Mouse (Mus musculus) megakaryocyte, adult 5-6 weeks (primary cell): ENCODE results near the gene Actr3. TPM values are rescaled to one million over a fixed set of nuclear protein-coding genes. Genes with fewer than 3 reads are reported as not detected.
A peak's percentile ranks its signal among the peaks of the same experiment; 100 is the strongest.

Source experiments
- ATAC-seq: 2 replicates; pipeline ENCODE4 v1.8.0; 2016; ENCODE audit warnings: mild to moderate bottlenecking, inconsistent platforms; ENCODE audit not compliant: poor library complexity, severe bottlenecking
- total RNA-seq, 2 experiments: library from RNA; stranded (forward) in 1 of 2; stranded (reverse) in 1 of 2; fragments of 153-499, 151-499 nt in 1 of 2; fragments of 221-1000, 200-1000 nt in 1 of 2; gene quantifications; 2 replicates each; pipeline versions ENCODE4 v1.2.3 to v1.2.4; 2015 to 2017

The Actr3 gene
- 1,201 and 1,297 TPM in 2 replicates for total RNA-seq (2015)
- total RNA-seq (2017): 1,894 and 2,105 TPM in 2 replicates

DNA sequence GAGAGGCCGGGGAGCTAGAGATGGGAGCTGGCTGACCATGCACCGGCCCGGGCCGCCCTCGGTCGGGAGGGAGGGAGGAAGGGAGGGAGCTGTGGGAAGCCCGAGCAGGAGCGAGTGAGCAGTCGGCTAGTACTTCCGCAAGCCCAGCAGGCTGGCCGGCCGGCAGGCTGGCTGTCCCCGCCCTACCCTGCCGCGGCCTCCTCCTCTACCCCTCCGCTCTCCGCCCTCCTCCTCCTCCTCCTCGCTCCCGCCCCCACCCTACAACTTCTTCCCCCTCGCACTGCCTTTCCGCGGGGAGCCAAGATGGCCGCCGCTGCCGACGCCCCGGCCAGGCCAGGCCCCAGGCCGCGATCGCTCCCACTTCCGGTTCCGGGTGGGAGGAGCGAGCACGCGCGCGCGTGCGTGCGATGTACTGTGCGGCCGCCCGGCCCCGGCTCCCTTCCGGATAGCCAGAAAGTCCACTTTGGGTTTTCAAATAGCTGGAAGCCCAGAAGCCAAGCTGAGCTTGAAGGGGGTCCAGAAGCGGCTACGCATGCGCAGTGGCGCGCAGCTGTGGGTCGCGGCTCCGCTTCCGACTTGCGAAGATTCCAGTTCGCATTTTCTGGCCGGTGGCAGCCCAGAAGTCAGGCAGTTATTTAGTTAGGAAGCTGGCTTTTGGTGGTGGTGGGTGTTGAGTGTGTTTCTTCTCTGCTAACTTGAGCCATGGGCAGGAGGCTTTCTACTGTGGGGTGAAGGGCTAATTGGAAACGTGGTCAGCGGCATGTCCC, at the start of gene Actr3:
Gene Actr3, minus strand, starts transcription at position 359 of the 767 bp plus-strand sequence.
- ATAC-seq: peak; percentile 71

DNA sequence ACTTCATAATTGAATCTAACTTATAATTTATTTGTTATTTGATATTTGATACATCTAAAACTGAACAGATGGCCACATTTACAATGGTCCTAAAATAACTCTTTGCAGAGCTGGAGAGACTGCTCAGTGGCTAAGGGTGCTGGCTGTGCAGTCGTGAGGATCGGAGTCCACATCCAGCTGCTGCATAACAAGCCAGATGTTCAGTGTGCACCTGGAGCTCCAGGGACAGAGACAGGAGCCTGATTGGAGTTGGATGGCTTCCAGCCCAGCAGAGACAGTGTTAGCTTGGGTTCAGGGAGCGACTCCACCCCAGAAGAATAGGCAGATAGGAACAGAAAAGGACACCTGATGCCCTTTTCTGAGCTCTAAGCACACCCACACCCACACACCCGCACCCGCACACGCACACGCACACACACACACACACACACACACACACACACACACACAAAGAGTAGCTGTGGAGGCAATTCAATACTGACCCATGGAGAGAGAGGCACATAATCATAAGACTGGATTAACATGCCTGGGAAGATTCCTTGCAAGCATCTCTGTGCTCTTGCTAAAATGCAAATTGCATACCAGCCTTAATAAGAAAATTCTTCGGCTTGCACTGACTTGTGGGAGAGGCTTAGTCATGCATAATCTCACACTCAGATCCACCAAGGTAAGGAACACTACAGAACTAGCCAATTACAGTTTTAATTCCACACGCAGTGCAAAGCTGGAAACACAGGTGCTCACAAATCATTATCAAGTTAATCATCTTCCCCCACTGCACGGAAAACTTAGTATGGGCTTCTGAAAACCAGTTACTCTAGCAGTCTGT, 47.1 kb upstream of the Actr3 start:
- ATAC-seq: no peak

DNA sequence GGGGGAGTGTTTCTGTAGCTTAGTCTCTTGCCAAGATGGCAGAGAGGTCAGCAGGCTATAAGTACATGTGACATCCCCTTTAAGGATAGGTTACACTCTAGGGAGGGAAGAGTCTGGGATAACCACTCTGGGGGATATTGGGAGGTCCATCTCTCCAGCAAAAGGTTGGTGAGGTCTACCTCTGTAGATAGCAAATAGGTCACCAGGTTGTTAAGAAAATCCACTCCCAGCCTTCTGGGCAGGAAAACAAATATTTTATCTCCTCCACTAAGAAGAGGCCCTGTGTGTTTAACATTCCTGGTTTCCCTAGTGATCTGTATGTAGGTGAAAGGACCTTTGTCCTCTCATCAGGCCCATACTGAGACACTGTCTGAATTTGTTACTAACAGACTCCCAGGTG, 46.3 kb upstream of the Actr3 start:
- no peak for ATAC-seq

DNA sequence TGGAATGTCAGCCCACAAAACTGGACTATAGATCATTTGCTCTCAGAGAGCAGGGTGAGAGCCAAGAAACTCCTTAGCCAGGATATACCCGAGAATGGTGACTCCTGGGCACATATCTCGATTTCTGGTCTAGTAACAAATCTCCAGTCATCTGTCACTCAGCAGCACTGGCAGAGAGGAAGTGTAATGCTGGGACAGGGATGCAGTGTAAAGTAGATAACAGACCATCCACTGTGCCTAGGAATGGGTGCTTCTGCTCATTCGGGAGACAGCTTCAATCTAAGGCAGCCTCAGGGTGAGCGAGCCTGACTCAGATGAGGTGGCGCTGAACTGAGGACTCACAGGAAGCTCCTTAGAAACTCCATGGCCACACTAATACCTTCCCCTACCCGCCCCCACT, 43.1 kb upstream of the Actr3 start:
- no peak for ATAC-seq

DNA sequence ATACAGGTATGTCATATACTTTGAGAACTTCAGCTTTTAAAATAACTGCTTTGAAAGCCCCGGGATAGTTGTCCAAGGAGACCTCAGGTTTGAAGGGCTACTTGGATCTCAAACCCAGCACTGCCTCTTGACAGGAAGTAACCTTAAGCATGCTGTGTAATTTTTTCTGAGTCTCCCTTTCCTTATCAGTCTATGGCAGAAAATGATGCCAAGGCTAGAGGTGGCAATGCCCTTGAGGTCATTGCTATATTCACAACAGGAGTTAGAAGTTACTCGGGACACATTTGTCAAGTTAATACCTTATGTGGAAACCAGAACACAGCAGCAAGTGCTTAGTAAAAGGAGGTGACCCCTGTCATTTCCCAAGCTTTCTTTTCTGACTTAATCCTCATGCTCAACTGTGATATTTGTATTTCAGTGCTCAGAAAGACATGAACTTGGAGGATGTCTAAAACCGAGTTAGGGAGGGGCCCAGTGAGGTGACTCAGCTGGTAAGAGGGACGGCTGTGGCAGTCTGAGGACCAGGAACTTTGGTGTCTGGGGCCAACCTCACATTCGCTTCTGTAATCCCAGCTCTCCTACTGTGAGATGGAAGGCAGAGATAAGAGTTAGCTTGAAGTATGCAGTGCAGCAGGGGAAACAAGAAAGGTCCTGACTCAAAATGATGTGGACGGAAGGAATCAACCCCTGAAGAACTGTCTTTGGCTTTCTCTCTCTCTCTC, 40.6 kb upstream of the Actr3 start:
- peak; percentile 65 for ATAC-seq

DNA sequence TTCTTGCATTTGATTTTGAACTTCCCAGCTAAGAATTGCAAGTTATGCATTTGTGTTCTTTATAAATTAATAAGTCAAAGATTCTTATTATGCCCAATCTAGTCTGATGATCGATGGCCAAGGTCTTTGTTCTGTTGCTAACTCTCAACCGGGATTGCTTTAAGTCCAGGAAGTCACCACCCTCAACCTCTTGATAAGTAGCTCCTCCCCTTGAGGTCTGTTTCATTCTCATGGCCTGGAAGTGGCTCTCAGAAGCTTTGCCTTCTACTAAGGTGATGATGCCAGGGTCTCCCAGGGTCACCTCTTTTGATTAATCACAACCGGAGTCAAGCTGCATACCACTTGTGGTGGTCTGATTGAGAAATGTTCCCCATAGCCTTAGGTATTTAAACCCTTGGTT, 38.3 kb upstream of the Actr3 start:
- ATAC-seq: peak; percentile 38

DNA sequence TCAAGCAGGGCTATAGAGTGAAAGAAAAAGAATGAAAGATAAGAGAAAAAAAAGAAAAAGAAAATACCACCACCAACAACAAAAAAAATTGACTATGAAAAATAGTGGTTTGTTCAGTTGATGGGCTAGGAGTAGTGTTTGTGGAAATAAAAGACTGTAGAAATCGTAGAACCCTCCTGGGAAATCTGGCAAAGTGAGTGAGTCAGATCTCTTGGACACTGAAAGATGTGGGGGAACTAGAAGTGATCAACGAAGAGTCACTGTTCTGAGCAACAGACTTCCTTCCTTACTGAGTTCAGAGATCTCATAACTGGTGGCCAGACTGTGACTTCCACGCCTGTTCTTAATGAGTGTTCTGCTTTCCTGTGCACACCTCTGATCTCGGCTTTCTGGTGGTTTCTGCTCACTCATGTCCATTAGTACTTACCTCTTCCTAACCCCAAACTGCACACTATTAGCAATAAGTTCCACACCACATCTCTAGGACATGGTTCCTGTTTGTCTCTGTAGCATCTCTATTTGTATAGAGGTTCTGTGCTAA, 37.7 kb upstream of the Actr3 start:
- ATAC-seq: peak; percentile 68

DNA sequence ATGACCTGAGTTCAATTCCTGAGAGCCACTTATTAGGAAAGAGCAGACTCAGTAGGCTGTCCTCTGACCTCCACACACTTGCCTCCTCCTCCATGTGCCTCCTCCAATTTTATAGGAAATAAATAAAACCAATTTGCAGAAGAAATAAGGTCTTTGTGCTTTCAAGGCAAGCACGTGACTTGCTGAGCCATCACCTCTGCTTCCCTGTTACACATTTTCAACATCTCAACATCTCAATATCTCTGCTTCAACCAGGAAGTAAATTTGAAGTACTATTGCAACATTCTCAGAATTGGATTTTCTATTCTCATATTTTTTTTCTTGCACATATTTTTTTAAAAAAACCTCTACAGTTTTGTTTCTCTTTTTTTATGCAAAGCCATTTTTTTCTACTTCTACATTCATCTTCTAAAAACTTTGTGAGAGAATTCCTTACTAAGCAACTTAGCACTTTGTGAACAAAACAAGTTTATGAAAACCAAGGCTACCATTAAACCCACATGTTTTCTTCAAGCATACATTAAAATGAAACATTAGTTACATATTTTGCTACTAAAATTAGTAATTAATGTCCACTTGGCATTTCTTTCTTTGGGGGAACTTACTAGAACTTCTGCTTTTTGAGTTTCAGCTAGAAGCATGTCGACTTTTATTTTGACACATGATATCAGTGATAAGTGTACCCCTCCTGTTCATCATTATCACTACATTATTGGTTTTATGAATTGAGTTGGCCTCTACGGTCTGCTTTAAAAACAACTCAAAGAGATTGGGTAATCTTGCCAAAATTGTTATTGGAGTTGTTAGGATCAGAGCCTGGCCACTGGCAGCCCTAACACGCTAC, 35.5 kb upstream of the Actr3 start:
- peak; percentile 28 for ATAC-seq

DNA sequence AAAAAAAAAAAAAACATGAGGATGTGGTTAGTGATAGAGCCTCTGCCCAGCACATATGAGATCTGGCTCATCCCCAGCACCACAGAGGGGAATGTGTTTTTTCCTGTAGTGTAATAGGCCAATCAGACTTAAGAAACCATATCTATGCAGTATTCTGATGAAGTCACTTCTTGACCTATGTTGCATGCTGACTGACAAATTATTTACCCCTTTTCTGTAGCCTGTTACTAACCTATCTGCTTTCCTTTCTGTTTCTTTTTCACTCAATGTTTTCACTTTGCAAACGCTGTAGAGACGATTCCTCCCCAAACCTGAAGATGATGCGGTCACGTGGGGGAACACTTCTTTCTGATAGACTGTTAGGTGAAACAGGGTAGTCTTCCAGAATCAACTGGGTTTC, 32.4 kb upstream of the Actr3 start:
- peak; percentile 2; the same call in 1 of the 2 replicates for ATAC-seq

DNA sequence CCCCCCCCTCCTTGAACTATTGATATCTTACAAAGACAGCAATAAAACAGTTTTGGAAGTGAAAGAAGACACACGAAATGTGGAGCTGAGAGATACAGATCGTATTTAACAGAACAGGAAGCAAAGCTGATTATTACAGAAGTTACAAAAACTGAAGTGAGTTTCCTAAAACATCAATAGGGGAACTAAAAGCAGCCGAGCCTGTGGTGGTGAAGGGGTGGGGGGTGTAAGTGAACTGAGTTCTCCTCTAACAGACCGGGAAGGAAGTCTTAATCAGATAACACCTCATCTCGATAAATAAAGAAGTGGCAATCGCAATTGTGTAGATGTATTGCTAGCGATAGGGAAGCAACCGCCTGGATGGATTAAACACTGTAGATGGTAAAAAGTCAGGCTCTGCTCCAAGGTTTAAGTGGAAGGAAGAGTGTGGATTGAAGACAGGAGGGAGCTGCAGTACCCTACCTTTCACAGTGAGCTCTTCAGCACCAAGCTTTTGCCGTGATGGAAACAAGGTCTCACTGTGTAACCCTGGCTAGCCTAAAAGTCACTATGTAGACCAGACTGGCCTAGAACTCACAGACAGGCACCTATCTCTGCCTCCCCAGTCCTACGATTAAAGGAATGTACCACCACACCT, 31.2 kb upstream of the Actr3 start:
- peak; percentile 77 for ATAC-seq

DNA sequence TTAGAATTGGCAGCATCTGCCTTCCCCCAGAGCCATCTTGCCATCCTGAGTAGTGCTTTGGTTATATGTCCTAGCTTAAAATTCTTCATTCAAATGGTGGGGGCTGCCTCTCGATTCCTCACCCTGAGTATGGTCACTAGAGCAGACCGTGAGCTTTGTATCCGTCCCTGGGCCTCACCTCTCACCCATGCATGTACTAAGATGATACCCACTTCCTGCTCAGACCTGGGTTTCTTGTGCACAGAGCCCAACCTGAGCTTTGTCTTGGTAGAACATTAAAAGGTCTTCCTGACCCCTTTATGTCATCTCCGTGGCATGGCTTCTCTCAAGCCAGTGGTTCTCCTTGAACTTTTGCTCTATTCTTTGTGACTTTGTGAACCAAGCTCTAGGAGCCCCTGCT, 28.5 kb upstream of the Actr3 start:
- no peak for ATAC-seq

DNA sequence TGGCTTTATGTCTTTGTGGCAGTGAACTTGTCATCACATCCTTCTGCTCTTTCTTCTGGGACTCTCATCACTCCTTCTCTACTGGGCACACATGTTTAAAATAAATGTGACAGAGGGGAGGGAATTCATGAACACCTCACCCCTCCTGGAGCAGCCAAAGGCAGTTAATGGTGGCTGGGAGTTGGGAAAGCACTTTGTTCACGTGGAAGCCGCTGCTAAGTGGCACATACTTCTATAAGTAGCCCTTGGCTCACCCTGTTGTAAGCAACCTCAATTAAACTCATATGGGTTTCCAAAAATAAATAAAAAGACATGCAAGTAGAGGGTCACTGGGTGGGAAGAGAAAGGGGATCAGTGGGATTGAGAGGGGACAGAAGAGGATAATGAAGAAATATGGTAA, 27.8 kb upstream of the Actr3 start:
- ATAC-seq: no peak

DNA sequence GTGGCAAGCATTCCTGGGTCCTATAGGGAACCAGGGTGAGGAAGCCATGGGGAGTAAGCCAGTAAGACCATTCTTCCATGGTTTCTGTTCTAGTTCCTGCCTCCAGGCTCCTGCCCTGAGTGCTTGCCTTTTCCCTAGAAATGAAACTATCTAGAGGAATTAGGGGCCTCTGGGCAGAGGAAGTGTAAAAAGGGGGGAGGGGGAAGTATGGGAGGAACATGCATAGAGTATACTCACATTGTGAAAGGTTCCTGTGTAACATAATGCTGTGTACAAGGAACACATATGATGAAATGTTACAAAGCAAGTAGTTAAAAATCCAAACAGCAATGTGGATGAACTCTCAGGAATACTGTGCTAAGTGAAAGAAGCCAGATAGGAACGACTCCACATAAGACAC, 27.4 kb upstream of the Actr3 start:
- peak; percentile 56 for ATAC-seq

DNA sequence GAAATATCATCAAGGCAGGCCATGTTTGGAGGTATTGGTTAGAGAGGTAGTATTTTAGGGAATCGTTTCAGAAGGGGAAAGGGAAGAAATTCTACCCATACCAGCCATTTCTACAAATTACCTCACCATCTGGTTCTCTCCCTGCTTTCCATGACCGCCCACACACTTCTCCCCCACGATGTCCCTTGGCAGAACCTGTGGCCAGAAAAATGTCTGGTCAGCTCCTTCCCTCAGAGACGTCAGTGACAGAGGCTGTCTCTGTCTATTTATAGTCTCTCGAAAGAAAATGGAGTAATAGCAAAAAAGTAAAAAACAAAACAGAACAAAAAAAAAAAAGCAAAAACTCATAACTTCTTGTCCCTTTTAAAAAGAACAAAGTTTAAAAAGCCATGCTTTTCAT, 23.0 kb upstream of the Actr3 start:
- ATAC-seq: no peak

DNA sequence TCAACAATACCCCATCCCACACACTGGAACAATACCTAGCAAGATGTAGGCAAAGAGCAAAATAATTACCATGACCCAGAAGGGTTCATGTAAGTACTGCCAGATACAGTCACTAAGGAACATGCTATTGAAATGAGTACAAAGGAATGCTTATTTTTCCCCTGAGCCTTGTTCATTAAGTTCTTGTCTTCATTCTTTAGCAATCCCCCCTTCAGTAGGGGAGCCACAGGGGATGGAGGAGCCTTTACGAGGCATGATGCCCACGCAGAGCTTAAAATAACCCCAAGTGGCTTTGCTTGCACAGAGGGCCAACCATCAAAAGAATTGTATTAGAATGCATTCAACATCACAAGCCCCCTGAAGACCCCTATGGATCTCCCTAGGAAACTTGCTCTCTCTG, 19.6 kb upstream of the Actr3 start:
- ATAC-seq: no peak

DNA sequence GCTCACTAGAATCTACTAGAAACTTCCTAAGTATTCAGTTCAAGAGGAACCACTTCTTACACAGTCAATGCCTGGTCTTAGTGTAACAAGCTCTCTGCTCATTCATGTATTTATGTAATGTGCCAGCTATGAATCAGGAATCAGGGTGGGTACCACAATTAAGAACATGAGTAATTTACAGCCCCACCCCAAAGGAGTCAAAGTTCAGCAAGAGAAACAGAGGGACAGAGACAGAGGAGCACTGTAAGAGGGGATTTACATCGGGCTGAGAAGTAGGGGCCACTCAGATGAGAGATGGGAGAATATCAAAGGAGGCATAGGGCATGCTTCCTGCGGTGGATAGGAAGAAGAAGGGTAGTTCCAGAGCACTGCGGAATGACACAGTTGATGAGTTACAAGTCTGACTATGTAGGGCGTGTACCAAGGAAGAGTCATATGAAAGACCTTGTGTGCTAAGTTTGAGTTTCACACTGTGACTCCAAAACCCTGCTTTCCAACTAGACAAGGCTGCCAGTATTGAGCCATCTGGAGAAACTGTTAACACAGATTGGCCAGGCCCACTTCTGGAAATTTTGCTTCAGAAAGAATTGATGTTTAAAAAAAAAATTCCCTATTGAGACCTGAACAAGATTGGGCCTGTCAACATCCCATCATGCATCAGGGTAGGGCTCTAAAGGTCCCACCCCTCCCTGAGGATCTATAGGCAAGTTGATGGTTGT, 14.9 kb upstream of the Actr3 start:
- no peak for ATAC-seq

DNA sequence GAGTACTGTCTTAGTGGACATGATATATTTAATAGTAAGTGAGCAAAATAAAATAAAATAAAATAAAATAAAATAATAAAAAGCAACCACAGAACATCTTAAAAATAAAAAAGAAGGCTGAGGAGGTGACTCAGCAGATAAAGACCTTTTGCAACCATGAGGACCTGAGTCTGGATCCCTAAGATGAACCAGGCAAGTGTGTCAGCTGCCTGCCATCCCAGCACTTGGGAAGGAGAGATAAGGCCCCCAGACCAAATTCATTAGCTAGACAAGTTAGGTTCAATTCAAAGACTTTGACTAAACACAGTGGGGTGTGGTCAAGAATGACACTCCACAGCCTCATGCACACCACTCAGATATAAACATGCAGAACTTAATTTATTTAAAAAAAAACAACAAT, 12.4 kb upstream of the Actr3 start:
- no peak for ATAC-seq

DNA sequence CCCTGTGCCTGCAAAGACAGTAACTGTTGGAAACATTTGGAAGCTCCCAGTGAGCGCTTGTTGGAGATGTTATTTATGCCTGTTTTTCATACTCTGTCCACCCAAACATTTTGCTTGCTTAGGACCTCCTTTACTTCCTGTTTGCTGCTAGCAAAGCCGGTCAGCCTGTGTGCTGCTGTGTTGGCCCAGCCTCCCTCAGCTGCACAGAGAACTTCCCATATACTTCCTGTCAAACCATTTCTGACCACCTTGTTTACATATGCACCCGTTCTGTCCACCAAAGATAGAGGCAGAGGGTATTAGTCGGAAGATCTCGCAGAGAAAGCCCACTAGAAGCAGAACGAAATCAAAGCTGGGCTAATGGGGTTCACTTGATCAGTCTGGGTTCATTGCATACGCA, 6.2 kb upstream of the Actr3 start:
- peak; percentile 80 for ATAC-seq

DNA sequence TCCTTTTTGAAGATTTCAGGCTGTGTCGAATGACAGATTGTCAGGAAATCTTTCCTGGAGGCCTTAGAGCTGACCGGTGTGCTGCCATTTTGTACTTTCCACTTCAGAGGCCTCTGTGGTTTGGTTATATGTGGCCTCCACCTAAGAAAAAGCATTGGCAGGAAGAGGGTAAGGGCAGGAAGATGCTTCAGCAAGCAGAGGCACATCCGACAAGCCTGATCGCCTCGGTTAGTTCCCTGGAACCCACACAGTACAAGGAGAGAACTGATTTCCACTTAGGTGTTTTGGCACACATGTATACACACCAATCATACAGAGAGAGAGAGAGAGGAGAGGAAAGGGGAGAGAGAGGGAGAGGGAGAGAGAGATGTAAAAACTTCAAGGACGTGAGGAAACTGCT, 5.7 kb upstream of the Actr3 start:
- peak; percentile 19 for ATAC-seq
